Mouse (Mus musculus) liver, adult 10 weeks (tissue): Measurements from ENCODE around the gene Catip. TPM values are rescaled to one million over a fixed set of nuclear protein-coding genes. Genes with fewer than 3 reads are reported as not detected.

Source experiments
- polyA plus RNA-seq: library from polyadenylated mRNA; stranded (reverse); fragments of 350-450 nt; fragmentation: Illumina TruSeq; extraction: RNeasy Lipid Tissue Mini Kit (QIAGEN cat#74804); gene quantifications from one replicate; pipeline ENCODE4 v1.2.3, GENCODE M21; 2014; ENCODE audit warnings: low read depth, low replicate concordance

Gene Catip
- polyA plus RNA-seq, result not detected

DNA sequence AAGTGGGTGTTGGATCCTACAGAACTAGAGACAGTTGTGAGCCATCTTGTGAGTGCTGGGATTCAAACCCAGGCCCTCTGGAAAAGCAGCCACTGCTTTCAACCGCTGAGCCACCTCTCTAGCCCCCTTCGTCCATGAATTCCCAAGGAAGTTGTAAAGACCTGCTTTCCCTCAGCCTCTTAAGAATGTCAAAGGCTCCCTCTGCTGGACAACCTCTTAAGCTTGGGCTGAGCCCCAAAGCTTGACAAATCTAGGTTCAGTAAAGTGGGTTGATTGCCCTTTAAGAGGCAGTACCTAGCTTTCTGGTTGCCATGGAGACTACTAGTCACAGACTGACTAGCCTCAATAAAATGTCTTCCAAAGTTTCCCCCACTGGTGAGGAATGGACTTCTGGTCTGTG lies at the start of gene Catip:
TSS of gene Catip (plus strand) at position 297 of the 400 bp plus-strand sequence.

DNA sequence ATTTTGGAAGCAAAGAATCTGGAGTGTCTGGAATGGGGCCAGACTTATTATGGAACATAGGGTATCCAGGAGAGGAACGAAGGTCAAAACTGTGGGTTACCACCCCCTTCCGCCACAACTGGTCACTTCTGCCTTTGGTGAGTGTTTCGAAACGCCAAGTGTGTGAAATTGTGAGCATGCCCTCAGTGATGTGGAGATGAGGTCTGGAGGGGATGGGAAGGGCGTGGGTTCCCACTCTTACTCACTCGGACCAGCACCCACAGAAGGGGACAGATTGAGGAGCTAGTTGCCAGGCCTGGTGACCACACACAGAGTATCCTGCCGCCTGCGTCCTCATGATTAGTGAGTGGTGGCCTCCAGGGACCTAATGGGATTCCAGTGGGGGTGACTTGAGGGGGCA lies 13.1 kb downstream of the Catip start, which contains the start of gene Slc11a1:
TSS of gene Slc11a1 (plus strand) at position 216 of the 400 bp plus-strand sequence.

GRCm38 (mm10) chr1:74390924-74391748 lies 29.2 kb downstream of the Catip start, which contains the start of gene Ctdsp1:
TSS of gene Ctdsp1 (plus strand) at chr1:74391509.

GRCm38 (mm10) chr1:74408589-74409504 lies 46.9 kb downstream of the Catip start, which contains the start of gene Vil1:
TSS of gene Vil1 (plus strand) at chr1:74409376.

Other genes starting within 250 kb of the Catip start
- 7.4 TPM for gene Tns1, start 237.7 kb upstream of the Catip start, polyA plus RNA-seq
- gene Rufy4, start 236.6 kb upstream of the Catip start, polyA plus RNA-seq, result not detected
- not detected for gene Cxcr2, start 208.1 kb upstream of the Catip start, polyA plus RNA-seq
- gene Cxcr1, start 167.5 kb upstream of the Catip start, polyA plus RNA-seq, result not detected
- gene Arpc2, start 126.0 kb upstream of the Catip start, polyA plus RNA-seq, result 208 TPM
- not detected for gene Gpbar1, start 83.6 kb upstream of the Catip start, polyA plus RNA-seq
- 7.8 TPM for gene Aamp, start 77.4 kb upstream of the Catip start, polyA plus RNA-seq
- gene Pnkd, start 77.2 kb upstream of the Catip start, polyA plus RNA-seq, result 11.1 TPM
- 21.5 TPM for gene Tmbim1, start 56.5 kb upstream of the Catip start, polyA plus RNA-seq
- 1.7 TPM for gene Slc11a1, start 13.1 kb downstream of the Catip start, polyA plus RNA-seq
- gene Ctdsp1, start 29.4 kb downstream of the Catip start, polyA plus RNA-seq, result 26.7 TPM
- gene Vil1, start 47.3 kb downstream of the Catip start, polyA plus RNA-seq, result 0.19 TPM
- 13.2 TPM for gene Cnot9, start 143.9 kb downstream of the Catip start, polyA plus RNA-seq
- gene Plcd4, start 180.8 kb downstream of the Catip start, polyA plus RNA-seq, result not detected
- gene Usp37, start 182.2 kb downstream of the Catip start, polyA plus RNA-seq, result 4.4 TPM
- 0.74 TPM for gene Zfp142, start 226.1 kb downstream of the Catip start, polyA plus RNA-seq
- gene Bcs1l, start 226.2 kb downstream of the Catip start, polyA plus RNA-seq, result 7.1 TPM
- 7.2 TPM for gene Rnf25, start 239.3 kb downstream of the Catip start, polyA plus RNA-seq
- gene Stk36, start 239.3 kb downstream of the Catip start, polyA plus RNA-seq, result 0.24 TPM